Mouse (Mus musculus) stomach, postnatal 0 days (tissue): Measurements from ENCODE around the gene Nosip. TPM values are rescaled to one million over a fixed set of nuclear protein-coding genes. Genes with fewer than 3 reads are reported as not detected.

Experiments
- ATAC-seq: fragments of 200-750 bp; cut with Nextera tagmentation; 2 replicates; pipeline ENCODE4 v1.8.0; 2017; ENCODE audit not compliant: low FRiP score, low TSS enrichment
- DNase-seq: peaks from one replicate; pipeline ENCODE4 v3.0.0-alpha.2; 2016; ENCODE audit warnings: low spot score
- H3K27ac ChIP-seq: fragments of 300-500 bp; sonication (generic); replicated peaks from 2 replicates; pipeline ENCODE4 v1.5.1; 2014; ENCODE audit warnings: mild to moderate bottlenecking, control low read depth
- H3K27me3 ChIP-seq: fragments of 300-500 bp; sonication (generic); 2 replicates; pipeline ENCODE4 v1.6.1; 2014; ENCODE audit warnings: low read length; ENCODE audit not compliant: control insufficient read depth, insufficient read depth
- H3K36me3 ChIP-seq: fragments of 300-500 bp; sonication (generic); 2 replicates; pipeline ENCODE4 v1.6.1; 2014; ENCODE audit warnings: low read length, mixed read lengths; ENCODE audit not compliant: control insufficient read depth, insufficient read depth
- H3K4me1 ChIP-seq: fragments of 300-500 bp; sonication (generic); replicated peaks from 2 replicates; pipeline ENCODE4 v1.6.1; 2014; ENCODE audit warnings: antibody characterized with exemption; ENCODE audit not compliant: control insufficient read depth, insufficient read depth
- H3K4me2 ChIP-seq: fragments of 300-500 bp; sonication (generic); replicated peaks from 2 replicates; pipeline ENCODE4 v1.6.1; 2014; ENCODE audit warnings: low read depth, mild to moderate bottlenecking, control low read depth, moderate library complexity
- H3K4me3 ChIP-seq: fragments of 300-500 bp; sonication (generic); 2 replicates; pipeline ENCODE4 v1.5.1; 2014; ENCODE audit warnings: low read depth, low read length, control low read depth
- H3K9ac ChIP-seq: fragments of 300-500 bp; sonication (generic); 2 replicates; pipeline ENCODE4 v1.6.1; 2014; ENCODE audit warnings: mild to moderate bottlenecking, low read length, control low read depth, mixed read lengths
- H3K9me3 ChIP-seq: fragments of 300-500 bp; sonication (generic); 2 replicates; pipeline ENCODE4 v1.6.1; 2016; ENCODE audit warnings: low read length; ENCODE audit not compliant: control insufficient read depth
- CTCF ChIP-seq: IDR thresholded peaks from 2 replicates; pipeline ENCODE4 v1.5.1; 2016; ENCODE audit warnings: antibody characterized with exemption, low read depth, mild to moderate bottlenecking, moderate library complexity
- EP300 ChIP-seq: optimal IDR thresholded peaks from 2 replicates; pipeline ENCODE3; 2016; ENCODE audit warnings: antibody characterized with exemption
- WGBS: fragments of 180-500 bp; shearing (Covaris S2); extraction: QIAGEN DNeasy Blood & Tissue Kit; methylation state at CpG from one replicate; pipeline ENCODE4 v1.1.7; 2014; 5-methylcytosine and 5-hydroxymethylcytosine counted together
- polyA plus RNA-seq: library from polyadenylated mRNA; unstranded; fragments of >200 nt; fragmentation: Nextera tagmentation; extraction: Ambion mirVana; gene quantifications from 2 replicates; pipeline ENCODE4 v1.2.1, GENCODE M21; 2015

Gene Nosip
- polyA plus RNA-seq, 1 experiment from 2014 or later = 44.1 TPM

GRCm38 (mm10) chr7:45052862-45053116 lies 9.4 kb upstream of the Nosip start, which contains the start of gene Prr12:
Gene Prr12 (minus strand): TSS chr7:45052881.
- no peak for ATAC-seq
- Histone ChIP-seq H3K4me3 (peak within 1 kb of the TSS; percentile 83), H3K9ac (peak within 1 kb of the TSS; percentile 87), H3K27ac (peak within 1 kb of the TSS; percentile 97), H3K4me1 (0 out of 2 replicates have a peak, but pooled peaks cover 4% of the 10 kb centered on the region), H3K36me3 (peaks cover 8% of the 10 kb centered on the region), H3K27me3 (no peaks in the 10 kb centered on the region), H3K4me2 (peak within 1 kb of the TSS; percentile 99), H3K9me3 (no peaks in the 10 kb centered on the region)
- TF ChIP-seq EP300 (no peak), CTCF (no peak)
- DNase-seq = no peak
- 0% methylated on average over 6 of the region's 18 CpGs for WGBS

- Histone ChIP-seq H3K4me2 (peak overlapping the region; percentile 99), H3K27ac (peak overlapping the region; percentile 97), H3K9ac (peak overlapping the region; percentile 87), H3K4me1 (0 out of 2 replicates have a peak, but pooled peaks cover 4% of the 10 kb centered on the region), H3K36me3 (peaks cover 5% of the 10 kb centered on the region), H3K27me3 (no peaks in the 10 kb centered on the region), H3K4me3 (peak overlapping the region; percentile 83), H3K9me3 (no peaks in the 10 kb centered on the region)
- DNase-seq = peak; percentile 85
- 1% methylated on average over 30 of the region's 59 CpGs for WGBS
- ATAC-seq = peak; percentile 44
- no peak for TF ChIP-seq EP300
- TF ChIP-seq CTCF = no peak
These were observed 8.9 kb upstream of the Nosip start for GRCm38 (mm10) chr7:45053117-45053930.

GRCm38 (mm10) chr7:45053931-45054510 lies 8.2 kb upstream of the Nosip start:
- H3K36me3 ChIP-seq = peaks cover 3% of the 10 kb centered on the region; the same call in 1 of the 2 replicates
- peak overlapping the region; percentile 97 for H3K27ac ChIP-seq
- H3K27me3 ChIP-seq = no peaks in the 10 kb centered on the region
- no peaks in the 10 kb centered on the region for H3K9me3 ChIP-seq
- WGBS = under 1% methylated on average over 33 of the region's 33 CpGs
- H3K4me1 ChIP-seq = 0 out of 2 replicates have a peak, but pooled peaks cover 4% of the 10 kb centered on the region
- peak; percentile 97 for DNase-seq
- peak; percentile 96 for ATAC-seq
- peak overlapping the region; percentile 70 for H3K9ac ChIP-seq
- H3K4me3 ChIP-seq = peak overlapping the region; percentile 83
- peak overlapping the region; percentile 99 for H3K4me2 ChIP-seq
- TF ChIP-seq EP300 = no peak
- TF ChIP-seq CTCF = no peak

- Histone ChIP-seq H3K4me2 (no peak overlapping the region), H3K27ac (no peak overlapping the region), H3K27me3 (no peaks in the 10 kb centered on the region), H3K4me3 (no peak overlapping the region), H3K9me3 (no peaks in the 10 kb centered on the region), H3K9ac (no peak overlapping the region), H3K4me1 (0 out of 2 replicates have a peak, but pooled peaks cover 4% of the 10 kb centered on the region), H3K36me3 (no peaks in the 10 kb centered on the region)
- DNase-seq (peak; percentile 14), ATAC-seq (no peak)
- TF ChIP-seq CTCF = no peak
- TF ChIP-seq EP300 = no peak
- 66% methylated on average over 14 of the region's 14 CpGs for WGBS
These were observed 5.8 kb upstream of the Nosip start for GRCm38 (mm10) chr7:45056329-45056971.

- Histone ChIP-seq H3K27me3 (no peaks in the 10 kb centered on the region), H3K9ac (no peak overlapping the region), H3K4me3 (no peak overlapping the region), H3K36me3 (no peaks in the 10 kb centered on the region), H3K27ac (no peak overlapping the region), H3K4me1 (0 out of 2 replicates have a peak, but pooled peaks cover 5% of the 10 kb centered on the region), H3K9me3 (no peaks in the 10 kb centered on the region), H3K4me2 (no peak overlapping the region)
- no peak for TF ChIP-seq EP300
- no peak for TF ChIP-seq CTCF
- ATAC-seq (no peak), DNase-seq (no peak)
These were observed 5.3 kb upstream of the Nosip start for GRCm38 (mm10) chr7:45056972-45057348.
